Mouse (Mus musculus): Measurements from ENCODE around the gene Kalrn.

DNA sequence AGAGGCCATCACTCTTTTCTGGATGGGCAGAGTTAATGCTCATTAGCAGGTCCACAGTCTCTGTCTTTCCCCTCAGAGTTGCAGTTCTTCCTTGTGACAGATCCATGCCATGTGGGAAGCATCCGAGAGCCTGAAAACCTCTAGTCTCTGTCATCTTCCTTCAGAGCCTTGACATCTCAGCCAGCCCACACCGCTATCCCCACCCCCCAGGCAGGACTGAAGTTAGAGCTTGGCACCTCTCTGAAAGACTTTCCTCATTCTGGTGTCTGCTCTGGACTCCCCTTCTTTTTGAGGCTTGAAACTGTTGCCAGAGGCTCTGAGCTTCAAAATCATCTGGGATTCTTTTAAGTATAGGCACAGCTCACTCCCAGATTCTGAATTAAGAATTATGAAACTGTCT lies 274.1 kb downstream of the Kalrn start:
- TF ChIP-seq GATA1 (IDR thresholded peaks at IDR 0.05; ENCODE audit: low read length), result no peak
- no peak for TF ChIP-seq TAL1 (IDR thresholded peaks at IDR 0.05; ENCODE audit: low read length)
